Mouse (Mus musculus): ENCODE data around the gene Tanc2.

The Tanc2 gene

DNA sequence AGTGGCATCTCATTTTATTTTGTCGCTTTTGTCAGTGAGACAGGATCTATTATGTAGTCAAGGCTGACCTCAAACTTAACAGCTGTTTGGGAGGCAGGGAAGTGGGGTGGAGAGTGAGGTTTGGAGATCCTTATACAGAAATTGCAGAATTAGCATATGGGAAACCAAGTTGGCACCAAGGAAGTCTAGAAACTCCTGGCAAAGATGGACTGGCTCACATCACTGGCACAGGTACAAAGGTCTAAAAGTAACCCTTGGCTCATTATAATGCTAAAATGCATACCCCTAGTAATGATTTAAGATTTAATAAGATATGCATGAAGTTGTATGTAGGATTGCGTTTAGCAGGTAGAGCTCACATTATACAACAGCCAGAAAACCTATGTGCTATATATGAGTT, 58.2 kb downstream of the Tanc2 start:
- no peak for DNase-seq (ENCODE audit: low spot score)

DNA sequence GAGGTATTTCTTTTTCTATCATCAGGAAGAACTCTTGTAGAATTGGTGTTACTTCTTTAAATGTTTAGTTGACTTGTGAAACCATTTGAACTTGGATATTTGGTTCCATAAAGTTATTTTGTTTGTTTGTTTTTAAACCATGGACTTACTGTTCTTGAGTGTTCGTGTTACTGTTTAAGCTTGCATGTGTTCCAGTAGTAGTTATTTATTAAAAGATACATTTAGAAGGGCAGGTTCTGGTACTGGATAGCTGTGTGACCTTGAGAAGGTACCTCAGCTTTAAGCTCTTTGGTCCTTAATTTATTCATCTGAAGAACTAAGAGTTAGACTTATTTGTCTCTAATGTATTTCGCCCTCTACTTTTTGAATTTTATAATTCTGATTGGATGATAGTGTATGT, 64.8 kb downstream of the Tanc2 start:
- DNase-seq (ENCODE audit: low spot score), result no peak

DNA sequence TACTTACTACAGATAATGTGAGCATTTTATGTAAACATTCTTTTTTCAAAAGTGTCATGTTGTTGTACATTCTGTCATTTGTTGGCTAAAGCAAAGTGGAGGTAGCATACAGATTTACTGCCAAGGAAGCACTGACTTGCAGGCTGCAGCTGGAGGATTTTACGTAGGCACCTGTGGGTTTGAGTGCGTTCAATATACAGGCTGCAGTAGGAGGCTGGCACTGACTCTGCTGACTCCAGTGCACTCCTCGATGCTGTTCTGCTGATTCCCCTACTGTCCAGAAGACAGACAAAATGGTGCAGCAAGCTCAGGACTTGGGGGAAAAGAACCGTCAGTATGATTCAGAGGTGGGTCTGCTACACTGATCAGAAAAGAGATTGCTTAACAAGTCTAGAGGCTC, 65.5 kb downstream of the Tanc2 start:
- DNase-seq (ENCODE audit: low spot score), result no peak

DNA sequence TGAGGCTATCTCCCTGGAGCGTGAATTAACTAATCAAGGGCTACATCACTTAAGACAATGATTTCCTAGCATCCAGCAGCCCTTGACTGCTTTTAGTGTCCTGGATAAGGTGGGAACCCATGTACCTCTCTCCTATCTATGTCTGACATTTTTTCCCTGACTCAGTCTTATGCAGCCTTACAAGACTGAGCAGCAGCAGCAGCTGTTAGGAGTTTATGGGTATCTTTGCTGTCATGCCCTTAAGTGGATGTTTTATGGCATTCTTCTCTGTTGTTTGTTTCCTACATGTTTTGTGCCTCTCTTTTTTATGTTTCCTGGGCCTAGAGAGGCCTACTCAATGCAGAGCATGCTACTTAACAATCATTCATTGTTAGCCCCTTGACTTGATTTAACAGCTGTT, 78.1 kb downstream of the Tanc2 start:
- DNase-seq (ENCODE audit: low spot score), result no peak

DNA sequence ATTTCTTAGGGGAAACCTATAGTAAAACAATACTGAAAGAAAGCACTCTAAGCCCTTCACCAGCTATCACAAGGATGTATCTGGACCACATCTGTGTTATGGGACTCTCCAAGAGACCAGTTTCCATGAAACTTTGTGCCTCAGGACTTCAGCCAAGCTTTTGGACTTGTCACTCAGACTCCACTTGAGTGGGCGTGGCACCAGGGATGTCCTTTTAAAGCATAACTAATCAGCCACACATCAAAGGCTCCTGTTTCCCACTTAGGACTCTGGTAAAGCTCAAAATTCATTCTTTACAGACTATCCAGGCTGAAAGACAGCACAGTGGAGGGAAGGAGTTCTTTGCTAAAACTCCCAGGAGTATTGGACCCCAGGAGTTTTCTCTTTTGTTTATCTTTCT, 89.2 kb downstream of the Tanc2 start:
- no peak for DNase-seq (ENCODE audit: low spot score)

- no peak for DNase-seq (ENCODE audit: low spot score)
Observed at GRCm38 (mm10) chr11:105684747-105685146, 95.0 kb downstream of the Tanc2 start.

GRCm38 (mm10) chr11:105700528-105700927, 110.7 kb downstream of the Tanc2 start:
- DNase-seq (ENCODE audit: low spot score), result no peak

- no peak for DNase-seq (ENCODE audit: low spot score)
Observed at GRCm38 (mm10) chr11:105719660-105720059, 129.9 kb downstream of the Tanc2 start.

DNA sequence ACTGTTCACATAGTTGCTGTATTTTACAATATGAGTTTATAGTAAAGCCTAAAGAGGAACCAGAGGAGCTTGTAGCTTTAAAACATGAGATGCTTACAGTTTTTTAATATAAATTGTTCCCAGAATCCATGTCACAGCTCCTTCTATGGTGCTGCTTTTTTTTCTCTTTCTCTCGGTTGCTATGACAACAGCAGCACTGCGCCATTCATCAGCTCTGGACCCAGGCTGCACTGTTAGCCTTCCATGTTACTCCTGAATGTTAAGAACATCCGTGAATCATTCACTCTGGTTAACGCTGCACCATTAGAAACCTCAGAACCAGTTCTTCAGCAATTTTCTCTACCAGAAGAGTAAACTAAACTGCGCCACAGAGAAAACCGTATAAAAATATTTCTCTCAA, 141.8 kb downstream of the Tanc2 start:
- DNase-seq (ENCODE audit: low spot score), result no peak

DNA sequence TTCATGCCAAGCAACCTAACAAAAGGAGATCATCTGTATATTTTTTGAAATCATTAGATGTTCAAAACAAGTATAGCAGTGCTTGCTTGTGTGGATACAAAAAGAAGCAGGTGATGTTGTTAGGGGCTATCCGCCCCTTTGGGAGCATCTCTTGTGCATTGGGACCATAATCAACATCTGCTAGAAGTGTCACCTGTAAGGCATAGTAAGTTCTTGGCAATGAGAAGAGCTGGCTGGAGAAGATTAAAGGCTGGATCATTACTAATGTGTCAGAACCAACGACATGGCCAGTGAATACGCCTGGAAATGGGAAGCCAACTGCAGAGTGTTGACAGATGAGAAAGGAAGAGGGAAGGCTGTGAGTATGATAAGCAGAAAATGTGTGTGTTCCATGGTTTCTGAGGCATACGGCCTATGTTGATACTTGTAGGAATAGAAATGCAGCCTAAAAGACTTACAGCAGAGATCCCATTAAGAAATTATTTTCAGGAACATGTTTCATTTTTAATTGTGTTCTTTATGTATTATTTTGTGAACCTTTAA, 142.3 kb downstream of the Tanc2 start:
- DNase-seq (ENCODE audit: low spot score), result no peak

DNA sequence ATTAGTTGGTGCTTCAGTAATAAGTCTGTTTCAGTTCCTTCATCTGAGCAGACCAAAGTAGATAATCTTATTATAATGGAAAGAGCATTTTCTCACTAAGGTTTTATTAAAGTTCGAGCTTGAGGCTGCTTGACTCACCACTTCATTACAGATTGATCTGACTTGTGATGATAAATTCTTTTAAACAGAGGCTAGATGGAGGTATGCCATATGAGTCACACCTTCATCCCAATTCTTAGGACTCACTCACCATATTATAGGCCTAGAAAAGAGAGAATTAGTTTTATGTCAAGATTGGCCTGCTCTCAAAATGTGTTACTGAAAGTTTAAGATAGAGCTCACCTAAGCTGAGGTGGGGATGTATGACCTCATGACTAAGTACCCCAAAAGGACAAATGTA, 153.4 kb downstream of the Tanc2 start:
- DNase-seq (ENCODE audit: low spot score), result no peak

GRCm38 (mm10) chr11:105749297-105750071, 159.7 kb downstream of the Tanc2 start:
- no peak for DNase-seq (ENCODE audit: low spot score)

- no peak for DNase-seq (ENCODE audit: low spot score)
Observed at GRCm38 (mm10) chr11:105758561-105759203, 168.9 kb downstream of the Tanc2 start.

- DNase-seq (ENCODE audit: low spot score), result no peak
Observed at GRCm38 (mm10) chr11:105759413-105759812, 169.6 kb downstream of the Tanc2 start.

GRCm38 (mm10) chr11:105760346-105760745, 170.6 kb downstream of the Tanc2 start:
- DNase-seq (ENCODE audit: low spot score), result no peak

- no peak for DNase-seq (ENCODE audit: low spot score)
Observed at GRCm38 (mm10) chr11:105777802-105778201, 188.0 kb downstream of the Tanc2 start.

DNA sequence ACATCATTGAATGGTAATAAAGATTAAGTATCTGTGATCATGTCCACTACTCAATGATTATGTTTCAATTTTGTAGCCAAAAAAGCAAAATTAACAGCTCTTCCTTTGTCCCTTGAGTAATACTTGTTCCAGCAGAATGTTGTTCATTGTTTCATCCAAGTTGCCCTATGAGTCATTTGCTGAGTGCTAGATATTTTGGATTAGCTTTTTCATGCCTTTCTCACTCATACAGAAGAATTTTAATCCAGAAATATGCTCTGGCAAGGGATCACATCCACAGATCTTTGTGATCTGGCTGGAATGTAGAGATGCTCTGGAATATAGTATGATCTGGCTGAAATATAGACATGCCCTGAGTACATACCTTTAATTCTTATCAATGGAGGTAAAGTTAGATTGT, 202.7 kb downstream of the Tanc2 start:
- DNase-seq (ENCODE audit: low spot score), result no peak

DNA sequence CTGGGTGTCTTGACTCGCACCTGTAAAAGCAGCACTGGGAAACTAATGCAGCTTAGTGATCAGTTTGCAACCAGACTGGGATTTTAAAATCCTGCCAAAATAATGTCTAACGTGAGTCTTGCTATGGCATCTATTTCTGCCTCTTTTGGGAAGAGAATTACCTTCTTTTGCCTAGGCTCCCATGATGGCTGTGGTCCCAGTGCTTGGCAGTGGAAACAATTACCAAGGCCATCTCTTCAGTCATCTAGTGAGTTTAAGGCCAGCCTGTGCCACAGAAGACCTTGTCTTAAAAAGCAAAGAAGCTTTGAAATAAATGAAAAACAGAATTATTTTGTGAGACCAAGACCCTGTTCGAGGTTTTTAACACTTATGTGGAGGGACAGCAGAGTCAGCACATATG, 213.9 kb downstream of the Tanc2 start:
- DNase-seq (ENCODE audit: low spot score), result no peak

- no peak for DNase-seq (ENCODE audit: low spot score)
Observed at GRCm38 (mm10) chr11:105804776-105805175, 215.0 kb downstream of the Tanc2 start.

- DNase-seq (ENCODE audit: low spot score), result no peak
Observed at GRCm38 (mm10) chr11:105807103-105807502, 217.3 kb downstream of the Tanc2 start.

DNA sequence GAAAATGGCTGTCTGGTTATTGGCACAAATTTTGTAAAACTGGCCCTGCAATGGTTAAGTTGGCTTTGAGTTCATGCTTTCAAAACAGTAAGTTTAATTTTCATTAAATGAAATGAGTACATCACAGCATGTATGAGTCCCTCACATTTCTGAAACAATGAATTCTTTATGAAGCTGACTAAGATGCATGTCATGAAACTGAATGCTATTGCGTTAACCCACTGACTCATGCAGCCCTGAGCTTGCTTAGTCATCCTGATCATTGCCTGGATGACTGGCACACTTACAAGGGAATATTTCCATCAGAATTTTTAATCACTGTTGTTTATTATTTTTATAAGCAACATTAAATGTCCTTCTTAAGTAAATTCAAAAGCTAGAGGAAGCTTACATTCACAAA, 233.5 kb downstream of the Tanc2 start:
- no peak for DNase-seq (ENCODE audit: low spot score)

DNA sequence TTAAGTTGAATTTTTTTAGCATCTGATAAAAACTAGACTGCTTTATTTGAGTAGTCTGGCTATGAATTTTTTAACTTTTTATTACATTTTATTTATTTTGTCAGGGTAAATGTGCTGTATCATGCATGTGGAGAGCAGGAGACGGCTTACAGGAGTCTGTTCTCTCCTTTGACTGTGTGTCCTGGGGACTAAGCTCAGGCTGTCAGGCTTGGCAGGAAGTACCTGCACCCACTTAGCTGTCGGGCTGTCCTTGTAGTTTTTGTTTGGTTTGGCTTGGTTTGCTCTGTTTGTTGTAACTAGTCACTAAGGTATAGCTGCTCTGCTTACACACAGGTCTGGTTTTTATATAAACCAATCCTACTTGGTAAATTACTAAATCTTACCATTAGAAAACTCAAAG, 234.0 kb downstream of the Tanc2 start:
- no peak for DNase-seq (ENCODE audit: low spot score)

DNA sequence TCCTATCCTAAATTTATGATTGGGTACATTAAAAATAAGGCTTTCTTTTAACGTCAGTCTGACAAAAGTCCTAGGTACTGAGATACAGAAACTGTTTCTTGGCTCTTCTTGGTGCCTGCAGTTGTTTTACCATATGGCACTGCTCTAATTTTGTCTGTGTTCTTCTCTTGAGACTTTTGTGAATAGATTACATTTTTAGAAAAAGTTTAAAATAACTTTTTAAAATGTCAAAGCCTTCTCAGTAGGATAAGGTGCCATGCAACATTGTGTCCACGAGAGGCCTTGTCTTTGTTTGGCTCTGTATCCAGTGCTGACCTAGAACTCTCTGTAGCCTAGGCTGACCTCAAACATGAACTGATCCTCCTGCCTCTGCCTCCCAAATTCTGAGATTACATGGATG, 238.4 kb downstream of the Tanc2 start:
- DNase-seq (ENCODE audit: low spot score), result no peak

DNA sequence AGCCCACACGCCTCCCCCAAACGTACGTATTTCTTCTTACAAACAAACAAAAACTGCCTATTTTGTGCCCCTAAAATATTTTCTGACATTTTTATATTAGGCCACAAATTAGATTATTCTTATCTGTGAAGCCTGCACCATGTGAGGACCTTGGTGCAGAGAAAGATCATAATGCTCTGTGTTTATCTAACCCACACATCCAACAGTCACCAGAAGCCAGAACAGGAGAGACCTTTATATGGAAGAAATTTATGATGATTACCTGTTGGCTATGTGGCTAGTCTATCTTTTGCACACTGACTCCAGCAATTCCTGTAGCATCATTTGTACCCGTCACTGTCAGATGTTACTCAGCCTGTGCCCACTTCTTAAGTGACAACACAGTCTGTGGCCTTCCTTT, 245.4 kb downstream of the Tanc2 start:
- DNase-seq (ENCODE audit: low spot score), result no peak
